Comparison of ENCODE assay signal across 12 mouse cellular contexts in the genomic region with DNA sequence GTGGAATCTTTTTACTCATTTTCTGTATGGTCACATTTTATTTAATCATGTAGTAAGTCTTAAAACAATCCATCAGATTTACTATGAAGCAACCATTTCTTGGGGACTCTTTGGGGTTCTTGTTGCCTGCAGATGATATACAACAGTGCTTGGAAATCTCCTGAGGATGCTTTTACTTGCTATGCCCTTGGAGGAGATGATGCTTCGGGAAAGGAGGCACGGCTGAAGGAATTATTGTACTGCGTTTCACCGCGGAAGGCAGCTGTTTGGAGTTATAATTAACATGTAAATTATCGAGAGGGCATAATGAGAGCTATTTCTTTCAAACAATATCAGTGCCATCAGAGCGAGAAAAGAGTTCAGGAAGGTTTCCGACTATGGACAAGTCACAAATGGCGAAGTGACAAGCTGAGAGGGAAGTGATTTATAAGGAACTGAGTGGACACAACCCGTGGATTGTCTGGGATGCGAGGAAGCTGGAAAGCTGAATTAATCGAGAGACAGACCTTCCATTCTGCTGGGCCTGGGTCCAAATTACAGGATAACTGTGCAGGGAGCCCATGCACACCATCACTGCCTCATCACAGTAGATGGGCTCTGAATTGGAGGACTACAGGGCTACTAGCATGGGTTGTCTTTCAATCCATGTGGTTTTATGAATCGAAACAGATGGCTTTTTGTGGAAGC. TPM values are rescaled to one million over a fixed set of nuclear protein-coding genes. Genes with fewer than 3 reads are reported as not detected.
DNase-seq lines count a peak whose midpoint lies in the region; ATAC-seq and TF ChIP-seq lines count a peak whose summit lies in the region.
"Had no signal": no experiment of that assay in that cellular context is flagged by ENCODE, and none has a peak within 500 bp of the region (broad histone marks: within the 10 kb centered on the region; RNA-seq: fewer than 3 reads in every experiment).

No protein-coding gene starts in this region.

- H3K4me1 ChIP-seq in hindbrain, embryonic 11.5 days (replicated peaks; ENCODE audit: control insufficient read depth, insufficient read depth, low read length): no peaks in the 10 kb centered on the region
- 0 out of 2 replicates have a peak, but pooled peaks cover 3% of the 10 kb centered on the region for H3K4me1 ChIP-seq in hindbrain, embryonic 10.5 days (replicated peaks)
- H3K4me1 ChIP-seq in hindbrain, embryonic 16.5 days (ENCODE audit: control insufficient read depth, insufficient read depth, low read depth, low read length): peaks cover 6% of the 10 kb centered on the region; the same call in 1 of the 2 replicates
- H3K4me1 ChIP-seq in lung, adult 2 months (ENCODE audit: control insufficient read depth, insufficient read depth, low read length): no peaks in the 10 kb centered on the region
- H3K4me1 ChIP-seq: intestine, embryonic 15.5 days; kidney, embryonic 15.5 days; midbrain, embryonic 10.5 days had no signal

- H3K27ac ChIP-seq in hindbrain, embryonic 11.5 days (ENCODE audit: low read depth, low read length): no peak overlapping the region
- H3K27ac ChIP-seq in hindbrain, embryonic 10.5 days: no peak overlapping the region
- H3K27ac ChIP-seq in hindbrain, embryonic 16.5 days (ENCODE audit: low read depth, low read length): no peak overlapping the region
- H3K27ac ChIP-seq: intestine, embryonic 15.5 days; kidney, embryonic 15.5 days; midbrain, embryonic 10.5 days had no signal

- no peak overlapping the region for H3K4me3 ChIP-seq in hindbrain, embryonic 11.5 days (ENCODE audit: low read depth, low read length)
- H3K4me3 ChIP-seq in hindbrain, embryonic 10.5 days: no peak overlapping the region
- no peak overlapping the region for H3K4me3 ChIP-seq in hindbrain, embryonic 16.5 days (ENCODE audit: low read length)
- no peak overlapping the region for H3K4me3 ChIP-seq in lung, adult 2 months (replicated peaks; ENCODE audit: extremely low read depth, low read depth, low read length)
- H3K4me3 ChIP-seq: intestine, embryonic 15.5 days; kidney, embryonic 15.5 days; midbrain, embryonic 10.5 days had no signal

- no peak for TF ChIP-seq POLR2A in lung, adult 2 months (IDR thresholded peaks at IDR 0.05; ENCODE audit: borderline replicate concordance, extremely low read depth, low read depth, low read length)

- peak; percentile 27 for DNase-seq in hindbrain, embryonic 11.5 days (ENCODE audit: low spot score)
- DNase-seq in hindbrain, embryonic 10.5 days (ENCODE audit: low spot score): no peak
- DNase-seq in Muller cell, postnatal 12 days (ENCODE audit: inconsistent ontology term): peak; percentile 10
- DNase-seq in cerebellum, postnatal 25 days: peak; percentile 29 to 59
- DNase-seq in right cerebral cortex, postnatal 4 days: no peak
- DNase-seq in lung, adult 2 months: no peak
- DNase-seq: adrenal gland, adult 8-10 months; gastrocnemius, postnatal 10 days had no signal

- H3K36me3 ChIP-seq in hindbrain, embryonic 11.5 days (ENCODE audit: control insufficient read depth, insufficient read depth, low read length): no peaks in the 10 kb centered on the region
- H3K36me3 ChIP-seq in hindbrain, embryonic 10.5 days: no peaks in the 10 kb centered on the region
- H3K36me3 ChIP-seq in hindbrain, embryonic 16.5 days (ENCODE audit: control insufficient read depth, insufficient read depth, low read length): no peaks in the 10 kb centered on the region
- H3K36me3 ChIP-seq: intestine, embryonic 15.5 days; kidney, embryonic 15.5 days had no signal

- TF ChIP-seq CTCF in lung, adult 2 months (IDR thresholded peaks at IDR 0.05; ENCODE audit: insufficient read depth, low read length): no peak

- no peaks in the 10 kb centered on the region for H3K27me3 ChIP-seq in hindbrain, embryonic 11.5 days (ENCODE audit: control insufficient read depth, insufficient read depth, low read length)
- H3K27me3 ChIP-seq in hindbrain, embryonic 10.5 days (ENCODE audit: insufficient read depth, poor library complexity, severe bottlenecking): no peaks in the 10 kb centered on the region
- no peaks in the 10 kb centered on the region for H3K27me3 ChIP-seq in hindbrain, embryonic 16.5 days (replicated peaks; ENCODE audit: control insufficient read depth, insufficient read depth, low read length)
- H3K27me3 ChIP-seq: intestine, embryonic 15.5 days; kidney, embryonic 15.5 days had no signal

- WGBS in hindbrain, embryonic 11.5 days: 60% methylated on average over 13 of the region's 13 CpGs
- 77% methylated on average over 13 of the region's 13 CpGs for WGBS in hindbrain, embryonic 10.5 days
- WGBS in hindbrain, embryonic 16.5 days: 30% methylated on average over 13 of the region's 13 CpGs
- 89% methylated on average over 13 of the region's 13 CpGs for WGBS in lung, adult 2 months

- no peaks in the 10 kb centered on the region for H3K9me3 ChIP-seq in hindbrain, embryonic 11.5 days (ENCODE audit: control insufficient read depth, low read length)
- no peaks in the 10 kb centered on the region for H3K9me3 ChIP-seq in hindbrain, embryonic 10.5 days
- H3K9me3 ChIP-seq in hindbrain, embryonic 16.5 days (ENCODE audit: control insufficient read depth, low read length): no peaks in the 10 kb centered on the region
- H3K9me3 ChIP-seq: intestine, embryonic 15.5 days; kidney, embryonic 15.5 days; midbrain, embryonic 10.5 days had no signal

- peak; percentile 68 for ATAC-seq in hindbrain, embryonic 11.5 days (ENCODE audit: low FRiP score)
- peak; percentile 80 for ATAC-seq in hindbrain, embryonic 16.5 days
- ATAC-seq: intestine, embryonic 15.5 days had no signal

- H3K4me2 ChIP-seq in hindbrain, embryonic 11.5 days (replicated peaks; ENCODE audit: low read depth, low read length): no peak overlapping the region
- H3K4me2 ChIP-seq in hindbrain, embryonic 16.5 days (ENCODE audit: low read length): no peak overlapping the region
- H3K4me2 ChIP-seq: intestine, embryonic 15.5 days; kidney, embryonic 15.5 days had no signal

- no peak overlapping the region for H3K9ac ChIP-seq in hindbrain, embryonic 11.5 days (ENCODE audit: low read depth, low read length)
- H3K9ac ChIP-seq in hindbrain, embryonic 16.5 days (ENCODE audit: low read depth, low read length): no peak overlapping the region
- H3K9ac ChIP-seq: intestine, embryonic 15.5 days; kidney, embryonic 15.5 days had no signal

RNA-seq across cellular contexts. Expression of gene Map2, which starts 20.1 kb away (rescaled TPM):
- 198 and 228 TPM in 2 replicates for polyA plus RNA-seq in hindbrain, embryonic 11.5 days (2014; fragmentation: Nextera tagmentation; extraction: Ambion mirVana)
- 78.8 and 164 TPM in 2 replicates for polyA plus RNA-seq in hindbrain, embryonic 10.5 days (2016; fragmentation: Nextera tagmentation; extraction: Ambion mirVana)
- polyA plus RNA-seq in hindbrain, embryonic 16.5 days (2015; fragmentation: Nextera tagmentation; extraction: Ambion mirVana): 309 and 355 TPM in 2 replicates
- 5.4 and 8.7 TPM in 2 replicates for polyA plus RNA-seq in lung, adult 2 months (2012; rRNA removed)

Comparison
In these comparisons a context has a peak if more than half of its experiments do, and no peak if none do; other contexts are left out.
1. DNase-seq: peak in hindbrain, embryonic 11.5 days (single experiment), Muller cell, postnatal 12 days (single experiment) and cerebellum, postnatal 25 days (2 of 2); none in hindbrain, embryonic 10.5 days (single experiment), right cerebral cortex, postnatal 4 days (single experiment) and lung, adult 2 months (single experiment).